Mouse (Mus musculus): ENCODE results near the gene Otof. TPM values are rescaled to one million over a fixed set of nuclear protein-coding genes. Genes with fewer than 3 reads are reported as not detected.
A peak's percentile ranks its signal among the peaks of the same experiment; 100 is the strongest.

Gene Otof
- polyA plus RNA-seq, 1 experiment from 2014 or later = 2.1 TPM

- no peak overlapping the region for H3K9ac ChIP-seq (replicated peaks)
- no peaks in the 10 kb centered on the region for H3K9me3 ChIP-seq
- H3K4me2 ChIP-seq (replicated peaks) = no peak overlapping the region
- H3K4me1 ChIP-seq = peaks cover 6% of the 10 kb centered on the region
- no peaks in the 10 kb centered on the region for H3K36me3 ChIP-seq
- no peak overlapping the region for H3K4me3 ChIP-seq
- WGBS = 81% methylated on average over 5 of the region's 5 CpGs
- no peak for ATAC-seq (replicated peaks)
- no peak overlapping the region for H3K27ac ChIP-seq (replicated peaks)
- H3K27me3 ChIP-seq = no peaks in the 10 kb centered on the region
These were observed 10.4 kb upstream of the Otof start for GRCm38 (mm10) chr5:30472148-30472547.

- WGBS = 54% methylated on average over 6 of the region's 6 CpGs
- no peak overlapping the region for H3K27ac ChIP-seq (replicated peaks)
- H3K4me1 ChIP-seq = peaks cover 21% of the 10 kb centered on the region
- no peak overlapping the region for H3K4me2 ChIP-seq (replicated peaks)
- no peak overlapping the region for H3K9ac ChIP-seq (replicated peaks)
- no peaks in the 10 kb centered on the region for H3K9me3 ChIP-seq
- no peak overlapping the region for H3K4me3 ChIP-seq
- H3K36me3 ChIP-seq = no peaks in the 10 kb centered on the region
- no peak for ATAC-seq (replicated peaks)
- no peaks in the 10 kb centered on the region for H3K27me3 ChIP-seq
These were observed 8.7 kb upstream of the Otof start for GRCm38 (mm10) chr5:30470454-30470853.

- Histone ChIP-seq H3K36me3 (no peaks in the 10 kb centered on the region), H3K27me3 (no peaks in the 10 kb centered on the region), H3K27ac (replicated peaks) (peak overlapping the region; percentile 44), H3K9ac (replicated peaks) (peak overlapping the region; percentile 11; the same call in 1 of the 2 replicates), H3K4me2 (replicated peaks) (peak overlapping the region; percentile 53), H3K4me3 (peak overlapping the region; percentile 27), H3K4me1 (peaks cover 30% of the 10 kb centered on the region), H3K9me3 (no peaks in the 10 kb centered on the region)
- WGBS = 32% methylated on average over 9 of the region's 9 CpGs
- peak; percentile 51 for ATAC-seq (replicated peaks)
These were observed 4.6 kb upstream of the Otof start for GRCm38 (mm10) chr5:30466315-30466714.

DNA sequence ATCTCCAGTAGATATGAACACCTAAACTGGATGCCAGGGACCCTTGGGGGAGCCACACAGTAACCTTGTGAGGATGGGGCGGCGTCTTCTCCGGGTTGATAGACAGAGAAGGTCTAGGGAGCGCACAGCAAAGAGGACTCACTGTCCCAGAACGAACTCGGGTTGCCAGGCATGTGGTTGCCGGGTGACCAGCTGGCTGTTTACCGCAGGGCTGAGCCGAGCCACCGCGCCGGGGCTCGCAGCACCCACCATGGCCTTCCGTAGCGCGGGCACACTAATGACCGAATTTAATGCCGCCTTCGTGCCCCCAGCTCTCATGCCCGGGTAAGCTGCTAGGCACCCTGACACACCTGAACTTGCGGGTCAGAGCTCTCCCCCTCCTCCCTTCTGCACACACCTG, 4.1 kb upstream of the Otof start, which contains the start of gene 1700001C02Rik:
1700001C02Rik (plus strand) TSS at position 187 of the 400 bp plus-strand sequence.
- ATAC-seq (replicated peaks) = peak; percentile 23

DNA sequence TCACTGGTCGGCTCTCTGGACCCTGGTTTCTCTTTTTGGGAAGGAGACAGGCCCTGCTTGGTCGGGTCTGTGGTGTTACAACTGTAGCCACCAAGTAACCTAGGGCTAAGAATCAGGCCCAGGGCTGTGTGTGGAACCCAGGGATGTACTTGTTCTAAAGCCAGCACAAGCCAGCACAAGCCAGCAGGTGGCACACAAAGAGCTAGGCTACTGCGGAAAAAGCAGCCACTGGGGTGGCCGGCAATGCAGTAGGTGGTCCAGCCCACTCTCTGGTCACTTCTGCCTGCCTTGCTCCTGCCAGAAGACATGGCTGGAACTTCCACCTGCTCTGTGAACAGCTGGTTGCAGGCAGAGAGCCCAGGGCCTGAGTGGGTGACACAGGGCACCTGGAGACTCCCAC, 1.6 kb downstream of the Otof start:
- Histone ChIP-seq H3K27ac (replicated peaks) (no peak overlapping the region), H3K9ac (replicated peaks) (no peak overlapping the region), H3K27me3 (no peaks in the 10 kb centered on the region), H3K4me3 (no peak overlapping the region), H3K36me3 (no peaks in the 10 kb centered on the region), H3K4me1 (peaks cover 15% of the 10 kb centered on the region), H3K9me3 (no peaks in the 10 kb centered on the region), H3K4me2 (replicated peaks) (no peak overlapping the region)
- 39% methylated on average over 4 of the region's 4 CpGs for WGBS
- ATAC-seq (replicated peaks) = no peak

More for the DNA sequence above, 4.1 kb upstream of the Otof start, which contains the start of gene 1700001C02Rik:
- WGBS = 17% methylated on average over 21 of the region's 21 CpGs
- Histone ChIP-seq H3K9me3 (no peaks in the 10 kb centered on the region), H3K27me3 (no peaks in the 10 kb centered on the region), H3K9ac (replicated peaks) (peak within 1 kb of the TSS; percentile 11; the same call in 1 of the 2 replicates), H3K4me3 (peak within 1 kb of the TSS; percentile 27), H3K36me3 (no peaks in the 10 kb centered on the region), H3K27ac (replicated peaks) (peak within 1 kb of the TSS; percentile 44), H3K4me2 (replicated peaks) (peak within 1 kb of the TSS; percentile 53), H3K4me1 (peaks cover 32% of the 10 kb centered on the region)

- no peak overlapping the region for H3K27ac ChIP-seq (replicated peaks)
- no peak overlapping the region for H3K4me3 ChIP-seq
- 54% methylated on average over 6 of the region's 6 CpGs for WGBS
- H3K9ac ChIP-seq (replicated peaks) = no peak overlapping the region
- ATAC-seq (replicated peaks) = no peak
- H3K27me3 ChIP-seq = no peaks in the 10 kb centered on the region
- H3K4me1 ChIP-seq = 0 out of 2 replicates have a peak, but pooled peaks cover 5% of the 10 kb centered on the region
- H3K9me3 ChIP-seq = no peaks in the 10 kb centered on the region
- H3K36me3 ChIP-seq = no peaks in the 10 kb centered on the region
- H3K4me2 ChIP-seq (replicated peaks) = no peak overlapping the region
These were observed 5.7 kb downstream of the Otof start for GRCm38 (mm10) chr5:30456056-30456455.

DNA sequence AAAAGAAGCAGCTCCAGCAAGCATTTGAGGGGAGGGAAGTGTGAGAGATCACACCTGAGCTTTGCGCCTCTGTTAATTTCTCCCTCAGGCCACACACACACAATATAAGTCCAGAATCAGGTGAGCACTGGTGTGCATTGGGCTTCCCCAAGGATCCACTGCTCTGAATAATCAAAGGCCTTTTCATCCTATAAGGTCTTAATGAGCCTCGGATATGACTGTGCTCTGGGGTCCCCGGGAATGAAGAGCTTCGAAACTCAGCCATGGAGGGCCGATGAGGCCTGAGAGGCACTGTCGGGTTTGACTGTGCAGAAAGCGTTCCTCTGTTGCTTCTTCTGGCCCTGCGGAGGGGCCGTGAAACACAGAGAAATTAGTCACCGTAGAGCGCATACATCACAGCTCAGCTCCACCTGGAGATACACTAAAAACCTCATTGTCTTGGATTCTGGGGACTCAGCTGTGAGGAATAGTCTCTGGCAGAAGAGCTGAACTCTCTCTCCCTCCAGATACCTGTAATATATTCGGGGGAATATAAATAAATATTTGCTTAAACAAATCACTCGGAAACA, 17.3 kb downstream of the Otof start:
- Histone ChIP-seq H3K9me3 (no peaks in the 10 kb centered on the region), H3K36me3 (no peaks in the 10 kb centered on the region), H3K27me3 (no peaks in the 10 kb centered on the region), H3K27ac (replicated peaks) (0 out of 2 replicates have a peak overlapping the region, but pooled peaks have one; percentile 8), H3K9ac (replicated peaks) (no peak overlapping the region), H3K4me2 (replicated peaks) (no peak overlapping the region), H3K4me1 (no peaks in the 10 kb centered on the region), H3K4me3 (no peak overlapping the region)
- 79% methylated on average over 13 of the region's 13 CpGs for WGBS
- no peak for ATAC-seq (replicated peaks)

GRCm38 (mm10) chr5:30442196-30442595, 19.5 kb downstream of the Otof start:
- Histone ChIP-seq H3K36me3 (no peaks in the 10 kb centered on the region), H3K27ac (replicated peaks) (no peak overlapping the region), H3K9ac (replicated peaks) (no peak overlapping the region), H3K4me1 (no peaks in the 10 kb centered on the region), H3K27me3 (no peaks in the 10 kb centered on the region), H3K4me3 (no peak overlapping the region), H3K4me2 (replicated peaks) (no peak overlapping the region), H3K9me3 (no peaks in the 10 kb centered on the region)
- 71% methylated on average over 5 of the region's 5 CpGs for WGBS
- ATAC-seq (replicated peaks) = no peak

- no peak overlapping the region for H3K9ac ChIP-seq (replicated peaks)
- no peak for ATAC-seq (replicated peaks)
- WGBS = 87% methylated on average over 8 of the region's 8 CpGs
- no peaks in the 10 kb centered on the region for H3K36me3 ChIP-seq
- no peak overlapping the region for H3K4me2 ChIP-seq (replicated peaks)
- H3K27me3 ChIP-seq = no peaks in the 10 kb centered on the region
- H3K4me3 ChIP-seq = no peak overlapping the region
- H3K27ac ChIP-seq (replicated peaks) = no peak overlapping the region
- H3K4me1 ChIP-seq = no peaks in the 10 kb centered on the region
- H3K9me3 ChIP-seq = no peaks in the 10 kb centered on the region
These were observed 21.3 kb downstream of the Otof start for GRCm38 (mm10) chr5:30440308-30440906.

- H3K4me3 ChIP-seq = no peak overlapping the region
- ATAC-seq (replicated peaks) = no peak
- no peak overlapping the region for H3K9ac ChIP-seq (replicated peaks)
- H3K4me2 ChIP-seq (replicated peaks) = no peak overlapping the region
- no peak overlapping the region for H3K27ac ChIP-seq (replicated peaks)
- H3K27me3 ChIP-seq = no peaks in the 10 kb centered on the region
- 42% methylated on average over 2 of the region's 2 CpGs for WGBS
- H3K9me3 ChIP-seq = no peaks in the 10 kb centered on the region
- no peaks in the 10 kb centered on the region for H3K36me3 ChIP-seq
- no peaks in the 10 kb centered on the region for H3K4me1 ChIP-seq
These were observed 22.8 kb downstream of the Otof start for GRCm38 (mm10) chr5:30438931-30439330.

- ATAC-seq (replicated peaks) = no peak
- no peak overlapping the region for H3K4me3 ChIP-seq
- 0 out of 2 replicates have a peak, but pooled peaks cover 2% of the 10 kb centered on the region for H3K4me1 ChIP-seq
- no peaks in the 10 kb centered on the region for H3K27me3 ChIP-seq
- no peaks in the 10 kb centered on the region for H3K9me3 ChIP-seq
- H3K27ac ChIP-seq (replicated peaks) = no peak overlapping the region
- no peak overlapping the region for H3K9ac ChIP-seq (replicated peaks)
- no peak overlapping the region for H3K4me2 ChIP-seq (replicated peaks)
- H3K36me3 ChIP-seq = no peaks in the 10 kb centered on the region
- WGBS = 90% methylated on average over 6 of the region's 6 CpGs
These were observed 34.3 kb downstream of the Otof start for GRCm38 (mm10) chr5:30427406-30427805.

GRCm38 (mm10) chr5:30423572-30424244, 38.0 kb downstream of the Otof start:
- no peaks in the 10 kb centered on the region for H3K36me3 ChIP-seq
- 40% methylated on average over 8 of the region's 8 CpGs for WGBS
- no peaks in the 10 kb centered on the region for H3K27me3 ChIP-seq
- no peaks in the 10 kb centered on the region for H3K9me3 ChIP-seq
- 0 out of 2 replicates have a peak, but pooled peaks cover 2% of the 10 kb centered on the region for H3K4me1 ChIP-seq
- H3K27ac ChIP-seq (replicated peaks) = no peak overlapping the region
- no peak overlapping the region for H3K9ac ChIP-seq (replicated peaks)
- ATAC-seq (replicated peaks) = 0 out of 2 replicates have a peak, but pooled peaks have one; percentile 13
- H3K4me3 ChIP-seq = no peak overlapping the region
- no peak overlapping the region for H3K4me2 ChIP-seq (replicated peaks)

Data from forebrain, embryonic 15.5 days (tissue).